Mouse (Mus musculus) frontal cortex, postnatal 14 days (tissue): ENCODE measurements around the gene Alk.
A peak's percentile ranks its signal among the peaks of the same experiment; 100 is the strongest.
"Not testable (repeated sequence)": the region's sequence is repeated elsewhere in the genome, so short reads cannot be mapped to it uniquely, and the experiment has no call there.

Experiments used
- DNase-seq, 2 experiments: peaks; one replicate each; pipeline ENCODE4 v3.0.0; 2022; ENCODE audit warnings: low spot score in 2 of 2

Alk gene

GRCm38 (mm10) chr17:72527481-72527880 is 76.9 kb downstream of the Alk start:
- no peak for DNase-seq

GRCm38 (mm10) chr17:72526356-72526755 is 78.1 kb downstream of the Alk start:
- no peak for DNase-seq

DNA sequence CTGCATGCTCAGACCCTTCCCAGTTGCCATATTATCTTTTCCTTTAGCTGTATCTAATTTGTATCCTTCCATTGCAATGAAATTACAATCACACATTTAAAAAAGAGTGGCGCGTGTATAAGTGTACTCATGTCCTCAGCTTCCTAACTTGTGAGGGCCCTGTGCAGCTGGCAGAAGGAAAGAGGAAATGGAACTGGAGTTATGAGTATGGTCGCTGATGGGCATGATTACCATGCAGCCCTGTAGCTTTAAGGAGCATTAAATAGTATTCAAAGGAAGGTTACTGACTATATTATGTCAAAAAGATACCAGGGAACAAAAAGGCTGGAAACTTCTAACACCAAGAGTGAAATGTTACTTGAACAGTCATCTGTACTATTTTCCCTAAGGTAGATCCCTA is 79.6 kb downstream of the Alk start:
- no peak for DNase-seq

- DNase-seq: no peak
Measured at GRCm38 (mm10) chr17:72523006-72523405, 81.4 kb downstream of the Alk start.

DNA sequence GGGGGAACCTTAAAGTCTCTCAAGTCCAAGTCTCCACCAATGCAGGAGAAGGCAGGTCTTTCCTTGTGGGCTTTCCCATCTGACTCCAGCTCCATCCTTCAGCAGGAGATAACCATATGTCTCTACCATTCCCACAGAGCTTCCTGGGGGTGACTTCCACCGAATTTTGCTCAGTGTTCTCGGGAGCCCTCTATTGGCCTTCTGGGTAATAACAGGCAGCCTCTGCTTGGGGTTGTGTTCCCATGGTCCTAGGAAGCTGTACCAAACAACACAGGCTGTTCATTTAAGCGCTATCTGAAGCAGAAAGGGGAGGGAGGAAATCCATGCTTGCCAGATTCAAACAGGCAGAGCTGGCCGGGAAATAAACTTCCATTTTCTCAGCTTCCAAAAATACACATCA is 82.0 kb downstream of the Alk start:
- peak; percentile 58 to 72 for DNase-seq

DNA sequence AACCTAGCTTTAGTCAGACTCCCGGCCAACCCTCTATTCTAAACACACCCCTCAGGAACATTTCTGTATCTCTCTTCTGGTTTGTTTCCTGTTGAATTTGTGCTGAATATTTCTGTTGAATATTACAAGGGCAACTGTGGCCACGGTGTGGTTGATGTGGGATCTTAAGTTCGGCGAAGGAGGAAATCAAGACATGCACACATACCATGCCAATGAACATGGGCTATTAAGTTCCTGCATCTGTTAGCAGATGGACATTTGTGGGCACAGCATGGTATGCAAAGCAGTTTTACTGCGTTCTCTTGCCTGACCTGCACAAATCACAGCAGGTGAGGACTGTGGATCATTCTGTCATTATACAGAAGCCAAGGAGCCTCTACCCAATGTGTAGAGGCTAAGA is 83.1 kb downstream of the Alk start:
- no peak for DNase-seq

- no peak for DNase-seq
Measured at GRCm38 (mm10) chr17:72510746-72511145, 93.7 kb downstream of the Alk start.

GRCm38 (mm10) chr17:72508678-72509394 is 95.6 kb downstream of the Alk start:
- DNase-seq: no peak

DNA sequence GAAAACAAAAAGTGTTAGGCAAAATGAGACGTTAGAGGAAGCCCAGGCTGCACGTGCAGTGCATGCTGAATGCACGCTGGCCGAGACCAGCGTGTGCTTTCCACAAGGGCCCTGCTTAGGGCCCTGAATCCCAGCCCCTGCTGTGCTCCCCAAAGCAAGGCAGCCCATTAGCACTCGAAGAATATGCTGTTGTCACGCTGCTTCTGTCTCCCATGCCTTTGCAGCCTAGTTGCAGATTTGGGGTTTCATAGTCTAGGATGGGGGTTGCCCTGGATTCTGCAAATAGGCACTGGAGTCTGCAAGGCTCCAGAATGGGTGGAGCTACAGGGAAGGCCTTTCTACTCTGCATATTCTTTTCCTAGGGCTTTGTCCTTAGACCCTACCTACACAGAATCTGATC is 99.2 kb downstream of the Alk start:
- DNase-seq: peak; percentile 7 to 19

DNA sequence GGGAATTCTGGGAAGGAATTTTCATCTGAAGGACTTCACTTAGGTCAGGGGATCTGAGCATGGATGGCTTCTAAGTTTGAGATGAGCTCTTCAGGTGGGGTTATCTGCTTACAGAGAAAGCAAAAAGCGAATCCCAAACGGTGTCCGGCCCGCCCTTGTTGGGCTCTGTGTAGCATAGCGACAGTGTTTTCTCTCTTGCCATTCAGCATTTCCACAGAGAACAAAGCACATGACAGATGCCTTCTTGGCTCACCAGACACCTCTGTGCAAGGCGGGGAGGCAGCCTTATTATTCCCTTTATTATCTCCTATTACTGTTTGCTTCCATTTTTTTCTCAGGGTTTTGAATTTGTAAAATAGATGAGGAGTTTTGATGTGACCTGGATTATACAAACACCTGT is 99.8 kb downstream of the Alk start:
- no peak for DNase-seq

- no peak for DNase-seq
Measured at GRCm38 (mm10) chr17:72495395-72495794, 109.0 kb downstream of the Alk start.

GRCm38 (mm10) chr17:72485623-72486022 is 118.8 kb downstream of the Alk start:
- DNase-seq: peak; percentile 8 to 34

DNA sequence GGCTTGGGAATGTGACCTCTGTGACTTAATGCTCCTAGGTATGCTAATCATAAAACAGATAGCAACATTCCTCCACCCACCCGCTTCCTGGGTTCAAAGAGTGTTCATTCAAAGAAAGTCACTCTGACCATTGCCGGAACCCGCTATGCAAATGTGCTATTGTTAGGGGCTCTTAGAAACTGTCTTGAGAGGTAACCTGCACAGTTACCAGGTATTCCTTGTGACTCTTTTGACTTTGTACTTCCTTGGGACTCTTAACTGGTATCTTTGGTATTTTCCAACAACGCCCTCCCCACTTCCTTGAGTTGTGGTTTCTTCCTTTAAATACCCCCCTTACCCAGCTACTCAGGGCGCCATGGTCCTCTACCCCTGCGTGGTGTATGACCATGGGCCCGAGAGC is 125.2 kb downstream of the Alk start:
- not testable (repeated sequence) for DNase-seq

- DNase-seq: no peak
Measured at GRCm38 (mm10) chr17:72477889-72478405, 126.5 kb downstream of the Alk start.

GRCm38 (mm10) chr17:72476956-72477355 is 127.5 kb downstream of the Alk start:
- no peak for DNase-seq

GRCm38 (mm10) chr17:72474166-72474565 is 130.3 kb downstream of the Alk start:
- DNase-seq: no peak

DNA sequence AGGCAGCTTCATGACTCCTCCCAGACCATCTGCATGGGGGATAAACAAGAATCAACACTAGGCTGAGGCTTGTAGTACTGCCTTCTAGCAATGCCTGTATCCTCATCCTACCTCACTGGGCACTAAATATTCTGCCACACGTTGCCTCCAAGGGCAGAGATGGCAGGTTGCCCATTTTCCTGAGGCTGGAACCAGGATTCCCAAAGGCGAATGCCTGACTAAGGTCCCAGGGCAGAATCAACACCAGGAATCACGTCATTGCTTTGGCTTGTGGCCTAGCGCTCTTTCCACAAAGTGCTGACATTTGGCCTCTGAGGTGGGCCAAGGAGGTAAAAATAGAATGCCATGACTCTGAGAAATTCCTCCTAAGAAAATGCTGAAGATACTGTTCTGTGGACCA is 155.9 kb downstream of the Alk start:
- no peak for DNase-seq

GRCm38 (mm10) chr17:72445204-72446177 is 158.9 kb downstream of the Alk start:
- no peak for DNase-seq

GRCm38 (mm10) chr17:72417451-72417850 is 187.0 kb downstream of the Alk start:
- DNase-seq: no peak

DNA sequence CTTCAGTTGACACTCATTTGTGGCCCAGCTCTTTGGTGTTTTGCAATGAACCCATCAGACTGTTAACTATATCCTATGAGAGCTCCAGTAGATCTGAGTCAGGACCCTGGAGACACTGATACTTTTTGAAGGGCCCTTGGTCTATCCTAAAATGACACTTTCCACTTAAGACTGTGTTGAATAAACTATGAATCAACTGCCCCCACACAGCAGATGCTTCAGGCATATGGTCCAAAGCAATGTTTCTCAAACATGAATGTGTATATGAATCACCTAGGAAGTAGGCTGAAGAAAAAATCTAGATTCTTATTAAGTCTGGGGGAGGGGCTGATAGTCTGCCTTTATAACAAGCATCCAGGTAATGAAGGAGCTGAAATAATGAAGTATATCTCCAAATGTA is 189.8 kb downstream of the Alk start:
- DNase-seq: no peak

GRCm38 (mm10) chr17:72404813-72405212 is 199.6 kb downstream of the Alk start:
- DNase-seq: no peak

GRCm38 (mm10) chr17:72401861-72402260 is 202.6 kb downstream of the Alk start:
- no peak for DNase-seq

- no peak for DNase-seq
Measured at GRCm38 (mm10) chr17:72401349-72401748, 203.1 kb downstream of the Alk start.
